Mouse (Mus musculus): ENCODE data around the gene Lsm4. TPM values are rescaled to one million over a fixed set of nuclear protein-coding genes. Genes with fewer than 3 reads are reported as not detected.

The Lsm4 gene
- polyA plus RNA-seq, 1 experiment from 2014 or later: 355 TPM

DNA sequence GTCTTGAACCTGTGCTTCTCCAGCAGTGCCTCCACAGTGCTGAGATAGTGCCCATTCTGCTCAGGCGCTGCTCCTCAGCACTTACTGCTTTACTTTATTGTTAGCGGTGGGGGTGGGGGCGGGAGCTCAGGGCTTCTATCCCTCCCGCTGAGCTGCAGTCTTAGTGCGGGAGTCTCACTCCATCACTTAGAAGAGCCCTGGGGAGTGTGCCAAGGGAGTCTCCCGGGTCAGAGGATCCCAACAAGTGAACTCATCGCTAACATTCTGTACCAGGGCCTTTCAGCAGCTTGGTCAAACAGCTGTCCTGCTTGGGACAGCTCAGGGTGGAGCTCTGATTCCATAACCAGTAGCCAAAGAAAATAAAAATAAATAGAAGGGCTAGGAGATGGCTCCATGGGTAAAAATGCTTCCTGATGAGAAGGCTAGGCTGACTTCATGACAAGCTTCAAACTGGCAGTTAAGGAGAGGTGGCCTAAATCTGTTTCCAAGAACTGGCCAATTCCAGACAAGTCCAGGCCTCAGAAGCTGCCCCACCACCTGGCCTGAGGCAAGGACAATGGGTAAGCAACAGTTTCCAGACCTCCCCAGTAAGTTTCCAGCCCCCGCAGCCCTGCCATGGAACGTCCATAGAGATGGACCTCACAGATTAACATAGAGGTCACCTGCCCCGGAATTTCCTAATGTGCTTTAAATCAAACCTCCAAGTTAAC lies 1.3 kb upstream of the Lsm4 start:
- peak overlapping the region; percentile 98 for H3K27ac ChIP-seq (replicated peaks)
- H3K4me3 ChIP-seq: no peak overlapping the region; the same call in 1 of the 2 replicates
- peaks cover 26% of the 10 kb centered on the region for H3K4me1 ChIP-seq
- no peak for DNase-seq (ENCODE audit: low spot score)
- peaks cover 7% of the 10 kb centered on the region; the same call in 1 of the 2 replicates for H3K9me3 ChIP-seq (replicated peaks)
- WGBS: 54% methylated on average over 10 of the region's 10 CpGs
- H3K36me3 ChIP-seq: peaks cover 9% of the 10 kb centered on the region
- no peaks in the 10 kb centered on the region for H3K27me3 ChIP-seq (ENCODE audit: low read depth, poor library complexity, severe bottlenecking)

DNA sequence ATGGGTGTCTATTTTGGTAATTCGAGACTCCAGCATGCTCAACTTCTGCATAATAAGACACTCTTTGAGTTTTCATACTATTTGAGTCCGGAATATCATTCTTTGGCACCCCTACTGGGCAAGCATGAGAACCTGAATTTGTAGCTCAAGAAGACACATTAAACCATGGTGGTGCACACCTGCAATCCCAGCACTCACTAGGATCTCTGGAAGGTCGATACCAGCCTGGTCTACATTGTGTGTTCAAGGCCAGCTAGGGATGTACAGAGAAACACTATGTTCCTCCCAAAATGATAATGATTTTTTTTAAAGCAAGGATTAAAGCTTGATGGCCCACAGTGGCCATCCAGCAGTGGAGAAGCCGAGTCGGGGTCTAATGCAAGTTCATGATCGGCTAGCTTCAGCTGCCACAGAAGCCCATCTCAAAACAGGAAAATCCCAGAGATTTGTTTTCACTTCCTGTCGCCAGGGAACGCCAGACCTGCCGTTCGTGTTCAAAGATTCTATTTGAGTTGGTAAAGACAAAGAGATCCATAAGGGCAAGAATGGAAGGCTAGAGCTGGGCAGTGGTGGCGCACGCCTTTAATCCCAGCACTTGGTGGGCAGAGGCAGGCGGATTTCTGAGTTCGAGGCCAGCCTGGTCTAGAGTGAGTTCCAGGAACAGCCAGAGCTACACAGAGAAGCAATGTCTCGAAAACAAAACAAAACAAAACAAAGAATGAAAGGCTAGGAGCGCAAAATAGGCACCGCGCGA lies 546 bp upstream of the Lsm4 start:
- H3K27ac ChIP-seq (replicated peaks): peak overlapping the region; percentile 98
- 41% methylated on average over 19 of the region's 19 CpGs for WGBS
- H3K4me1 ChIP-seq: peaks cover 23% of the 10 kb centered on the region
- H3K27me3 ChIP-seq (ENCODE audit: low read depth, poor library complexity, severe bottlenecking): no peaks in the 10 kb centered on the region
- peaks cover 7% of the 10 kb centered on the region; the same call in 1 of the 2 replicates for H3K9me3 ChIP-seq (replicated peaks)
- no peak for DNase-seq (ENCODE audit: low spot score)
- H3K4me3 ChIP-seq: peak overlapping the region; percentile 74
- peaks cover 15% of the 10 kb centered on the region for H3K36me3 ChIP-seq

DNA sequence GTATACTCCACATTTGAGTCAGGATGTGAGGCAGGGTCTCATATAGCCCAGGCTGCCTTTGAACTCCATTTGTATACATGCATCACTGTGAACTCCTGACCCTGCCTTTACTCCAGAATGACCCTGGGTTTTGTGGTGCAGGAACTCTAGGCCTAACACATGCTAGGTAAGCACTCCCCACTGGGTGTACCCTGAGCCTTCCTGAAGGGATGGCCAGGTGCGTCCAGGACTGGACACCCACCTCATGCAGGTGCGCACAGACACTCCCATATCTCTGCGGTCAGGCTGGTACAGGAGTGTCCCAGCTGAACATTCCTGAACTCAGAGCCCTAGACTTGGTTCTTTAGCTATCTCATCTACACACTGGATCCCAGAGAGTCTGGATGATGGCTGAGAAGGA lies 1.1 kb downstream of the Lsm4 start:
- H3K4me3 ChIP-seq: peak overlapping the region; percentile 74
- H3K27me3 ChIP-seq (ENCODE audit: low read depth, poor library complexity, severe bottlenecking): no peaks in the 10 kb centered on the region
- peaks cover 23% of the 10 kb centered on the region for H3K4me1 ChIP-seq
- H3K36me3 ChIP-seq: peaks cover 31% of the 10 kb centered on the region
- 88% methylated on average over 3 of the region's 3 CpGs for WGBS
- no peaks in the 10 kb centered on the region for H3K9me3 ChIP-seq (replicated peaks)
- no peak for DNase-seq (ENCODE audit: low spot score)
- H3K27ac ChIP-seq (replicated peaks): peak overlapping the region; percentile 98

DNA sequence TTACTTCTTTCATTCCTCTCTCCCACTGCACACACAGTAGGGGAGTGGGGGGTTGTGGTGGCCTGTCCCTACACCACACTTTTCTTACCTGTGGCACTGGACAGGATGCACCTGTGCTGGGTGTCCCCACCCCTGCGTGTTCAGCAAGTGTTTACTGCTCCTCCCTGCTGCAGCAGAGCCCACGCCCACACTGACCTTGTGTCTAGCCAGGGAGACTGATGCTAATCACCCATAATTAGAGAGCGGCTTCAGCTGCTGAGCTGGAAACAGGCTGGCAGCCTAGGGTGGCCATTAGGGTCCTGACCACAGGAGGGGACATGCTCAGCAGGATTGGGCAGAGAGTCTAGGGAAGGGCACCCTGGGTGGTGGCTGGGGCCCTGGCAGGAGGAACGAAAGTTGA lies 1.7 kb downstream of the Lsm4 start:
- peaks cover 23% of the 10 kb centered on the region for H3K4me1 ChIP-seq
- WGBS: 80% methylated on average over 4 of the region's 4 CpGs
- H3K36me3 ChIP-seq: peaks cover 37% of the 10 kb centered on the region
- H3K4me3 ChIP-seq: peak overlapping the region; percentile 74; the same call in 1 of the 2 replicates
- no peaks in the 10 kb centered on the region for H3K27me3 ChIP-seq (ENCODE audit: low read depth, poor library complexity, severe bottlenecking)
- no peak for DNase-seq (ENCODE audit: low spot score)
- no peaks in the 10 kb centered on the region for H3K9me3 ChIP-seq (replicated peaks)
- peak overlapping the region; percentile 98; the same call in 1 of the 2 replicates for H3K27ac ChIP-seq (replicated peaks)

DNA sequence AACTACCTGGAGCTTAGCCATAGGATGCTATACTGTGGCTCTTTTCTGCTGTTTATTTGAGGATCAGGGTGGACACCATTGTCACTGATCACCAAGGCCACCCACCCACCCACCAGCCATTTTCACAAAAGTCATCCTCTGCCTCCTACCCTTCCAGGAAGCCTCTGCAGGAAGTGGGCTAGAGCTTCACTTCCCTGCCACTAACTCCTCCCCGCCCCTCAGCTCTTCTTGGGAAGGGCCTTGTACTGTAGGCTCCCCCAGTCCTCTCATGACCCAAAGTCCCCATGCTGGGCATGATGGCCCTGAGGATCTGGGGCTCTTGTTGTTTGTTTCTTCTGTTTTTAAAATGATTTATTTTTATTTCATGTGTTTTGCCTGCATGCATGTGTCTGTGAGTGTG lies 2.3 kb downstream of the Lsm4 start:
- Histone ChIP-seq H3K27ac (replicated peaks) (no peak overlapping the region), H3K4me3 (no peak overlapping the region), H3K27me3 (ENCODE audit: low read depth, poor library complexity, severe bottlenecking) (no peaks in the 10 kb centered on the region), H3K36me3 (peaks cover 43% of the 10 kb centered on the region), H3K4me1 (peaks cover 23% of the 10 kb centered on the region), H3K9me3 (replicated peaks) (no peaks in the 10 kb centered on the region)
- no peak for DNase-seq (ENCODE audit: low spot score)
- 91% methylated on average over 1 of the region's 1 CpGs for WGBS

DNA sequence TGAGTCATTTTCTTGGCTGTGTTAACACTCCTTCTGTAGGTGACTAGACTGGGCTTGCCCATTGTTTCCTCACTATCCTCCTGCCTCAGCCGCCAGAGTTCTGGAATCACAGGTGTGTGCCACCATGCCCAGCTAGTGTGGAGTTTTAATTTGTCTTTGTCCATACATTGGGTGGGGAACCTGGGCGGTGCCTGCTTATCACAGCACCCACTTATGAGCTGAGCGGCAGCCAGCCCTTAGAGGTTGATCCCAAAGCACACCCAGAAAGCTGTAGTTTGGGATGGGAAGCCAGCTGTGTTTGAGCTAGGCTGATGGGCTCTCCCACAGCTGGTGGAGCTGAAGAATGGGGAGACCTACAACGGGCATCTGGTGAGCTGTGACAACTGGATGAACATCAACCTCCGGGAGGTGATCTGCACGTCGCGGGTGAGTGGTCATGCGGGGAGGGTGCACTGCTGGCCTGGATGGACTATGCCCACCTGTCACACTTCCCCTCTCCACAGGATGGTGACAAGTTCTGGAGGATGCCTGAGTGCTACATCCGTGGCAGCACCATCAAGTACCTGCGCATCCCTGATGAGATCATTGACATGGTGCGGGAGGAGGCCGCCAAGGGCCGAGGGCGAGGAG lies 4.5 kb downstream of the Lsm4 start:
- H3K9me3 ChIP-seq (replicated peaks): no peaks in the 10 kb centered on the region
- H3K27ac ChIP-seq (replicated peaks): no peak overlapping the region
- 92% methylated on average over 15 of the region's 15 CpGs for WGBS

DNA sequence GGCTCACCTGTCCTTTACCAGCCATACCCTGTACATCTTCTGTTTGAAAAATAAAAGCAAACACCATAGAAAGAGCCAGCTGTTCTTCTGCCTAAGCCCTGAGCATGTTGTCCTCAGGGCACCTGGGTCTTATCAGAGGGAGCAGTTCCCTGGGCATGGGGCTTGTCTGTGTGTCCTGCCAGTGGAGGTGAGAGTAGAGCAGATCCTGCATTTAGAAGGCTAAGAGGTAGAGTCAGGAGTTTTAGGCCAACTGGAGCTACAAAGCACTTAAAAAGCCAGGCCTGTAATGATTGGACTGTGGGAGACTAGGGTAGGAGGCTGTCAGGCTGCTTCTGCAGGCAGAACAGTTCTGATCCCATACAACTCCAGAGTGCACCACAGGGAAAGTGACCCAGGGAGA lies 5.6 kb downstream of the Lsm4 start:
- Histone ChIP-seq H3K27me3 (ENCODE audit: low read depth, poor library complexity, severe bottlenecking) (no peaks in the 10 kb centered on the region), H3K36me3 (peaks cover 45% of the 10 kb centered on the region), H3K27ac (replicated peaks) (no peak overlapping the region), H3K4me1 (peaks cover 28% of the 10 kb centered on the region), H3K4me3 (no peak overlapping the region), H3K9me3 (replicated peaks) (no peaks in the 10 kb centered on the region)
- DNase-seq (ENCODE audit: low spot score): no peak

More for the DNA sequence above, 4.5 kb downstream of the Lsm4 start:
- Histone ChIP-seq H3K27me3 (ENCODE audit: low read depth, poor library complexity, severe bottlenecking) (no peaks in the 10 kb centered on the region), H3K4me3 (no peak overlapping the region), H3K36me3 (peaks cover 45% of the 10 kb centered on the region), H3K4me1 (peaks cover 30% of the 10 kb centered on the region)
- DNase-seq (ENCODE audit: low spot score): no peak

DNA sequence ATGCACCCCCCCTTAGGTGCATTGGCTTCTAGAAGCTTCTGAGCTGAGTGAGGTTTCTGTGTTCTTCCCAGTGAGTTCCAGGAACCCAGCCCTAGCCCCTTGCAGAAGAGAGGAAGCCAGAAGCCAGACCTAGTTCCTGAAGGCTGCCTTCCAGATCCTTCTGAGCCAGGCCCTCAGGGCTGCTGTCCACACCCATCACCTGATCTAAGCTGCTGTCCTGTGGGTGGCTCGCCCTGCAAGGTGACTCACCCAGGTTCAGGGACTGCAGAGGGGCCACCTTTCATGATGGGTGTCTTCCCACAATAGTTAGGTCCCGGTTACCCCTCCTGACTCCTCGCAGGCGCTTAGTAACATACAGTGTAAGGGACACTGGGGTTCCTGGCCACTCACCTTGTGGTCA lies 6.4 kb downstream of the Lsm4 start:
- DNase-seq (ENCODE audit: low spot score): no peak
- Histone ChIP-seq H3K27ac (replicated peaks) (no peak overlapping the region), H3K36me3 (peaks cover 45% of the 10 kb centered on the region), H3K9me3 (replicated peaks) (no peaks in the 10 kb centered on the region), H3K4me1 (peaks cover 24% of the 10 kb centered on the region), H3K4me3 (no peak overlapping the region), H3K27me3 (ENCODE audit: low read depth, poor library complexity, severe bottlenecking) (no peaks in the 10 kb centered on the region)
- 90% methylated on average over 4 of the region's 4 CpGs for WGBS

DNA sequence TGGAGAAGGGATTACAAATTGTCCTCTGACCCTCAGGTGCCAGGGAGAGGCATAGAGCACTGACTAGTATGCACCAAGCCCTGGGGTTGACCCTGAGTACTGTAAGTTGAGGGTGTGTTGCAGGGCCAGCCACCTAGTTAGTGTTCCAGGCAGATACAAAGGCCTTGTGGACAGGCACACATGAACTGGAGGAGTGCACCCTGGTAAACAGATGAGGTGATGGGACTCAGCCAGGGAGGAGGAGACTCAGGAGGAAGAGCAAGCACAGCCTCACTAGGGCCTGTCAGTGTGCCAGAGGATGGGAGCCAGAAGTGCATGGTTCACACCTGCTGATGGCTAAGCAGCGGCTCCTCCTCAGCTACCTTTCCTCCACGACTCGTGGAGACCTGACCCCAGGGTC lies 7.0 kb downstream of the Lsm4 start:
- no peak overlapping the region for H3K27ac ChIP-seq (replicated peaks)
- H3K36me3 ChIP-seq: peaks cover 45% of the 10 kb centered on the region
- WGBS: 91% methylated on average over 3 of the region's 3 CpGs
- no peaks in the 10 kb centered on the region for H3K9me3 ChIP-seq (replicated peaks)
- no peak overlapping the region for H3K4me3 ChIP-seq
- peaks cover 19% of the 10 kb centered on the region for H3K4me1 ChIP-seq
- no peak for DNase-seq (ENCODE audit: low spot score)
- H3K27me3 ChIP-seq (ENCODE audit: low read depth, poor library complexity, severe bottlenecking): no peaks in the 10 kb centered on the region

DNA sequence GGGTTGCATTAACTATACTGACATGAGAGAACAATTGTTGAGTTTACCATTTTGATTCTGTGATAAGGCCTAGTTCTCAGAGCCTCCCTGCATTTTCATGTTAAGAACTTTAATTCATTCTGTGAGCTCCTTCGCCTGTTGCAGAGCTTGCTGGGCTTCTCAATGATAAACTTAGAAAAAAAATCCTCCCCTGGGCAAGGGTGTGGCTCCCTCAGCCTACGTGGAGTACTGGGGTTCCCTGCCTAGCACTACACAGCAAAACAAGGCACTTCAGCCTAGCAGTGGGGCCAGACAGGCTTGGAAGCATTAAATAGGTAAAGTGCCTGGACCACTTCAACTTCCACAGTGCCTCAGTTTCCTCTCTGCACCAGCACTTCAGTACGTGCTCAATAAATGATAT lies 8.4 kb downstream of the Lsm4 start:
- Histone ChIP-seq H3K36me3 (peaks cover 39% of the 10 kb centered on the region), H3K9me3 (replicated peaks) (no peaks in the 10 kb centered on the region), H3K4me1 (peaks cover 18% of the 10 kb centered on the region), H3K4me3 (no peak overlapping the region), H3K27ac (replicated peaks) (no peak overlapping the region), H3K27me3 (ENCODE audit: low read depth, poor library complexity, severe bottlenecking) (no peaks in the 10 kb centered on the region)
- WGBS: 84% methylated on average over 3 of the region's 3 CpGs
- DNase-seq (ENCODE audit: low spot score): no peak

DNA sequence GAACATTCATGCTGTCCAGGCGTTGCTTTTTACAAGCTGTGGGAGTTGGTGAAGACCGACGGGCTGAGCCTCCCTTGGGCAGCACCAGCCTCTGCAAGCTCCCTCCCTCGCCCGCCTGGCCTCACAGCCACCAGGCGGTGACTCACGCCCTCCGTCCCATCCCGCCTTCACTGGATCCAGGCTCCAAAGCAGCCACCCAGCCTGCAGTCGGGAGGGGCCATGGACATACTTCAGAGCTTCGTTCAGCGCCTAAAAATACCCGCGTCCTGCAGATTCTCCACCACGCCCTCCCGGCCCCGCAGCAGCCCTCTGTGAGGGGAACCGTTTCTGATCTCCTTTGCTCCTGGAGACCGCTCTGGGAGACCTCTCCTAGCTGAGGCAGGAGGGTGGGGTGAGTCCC lies 9.1 kb downstream of the Lsm4 start:
- Histone ChIP-seq H3K36me3 (peaks cover 33% of the 10 kb centered on the region), H3K27me3 (ENCODE audit: low read depth, poor library complexity, severe bottlenecking) (no peaks in the 10 kb centered on the region), H3K4me1 (peaks cover 18% of the 10 kb centered on the region), H3K9me3 (replicated peaks) (no peaks in the 10 kb centered on the region), H3K4me3 (peak overlapping the region; percentile 25), H3K27ac (replicated peaks) (peak overlapping the region; percentile 66)
- no peak for DNase-seq (ENCODE audit: low spot score)
- WGBS: 10% methylated on average over 19 of the region's 19 CpGs

DNA sequence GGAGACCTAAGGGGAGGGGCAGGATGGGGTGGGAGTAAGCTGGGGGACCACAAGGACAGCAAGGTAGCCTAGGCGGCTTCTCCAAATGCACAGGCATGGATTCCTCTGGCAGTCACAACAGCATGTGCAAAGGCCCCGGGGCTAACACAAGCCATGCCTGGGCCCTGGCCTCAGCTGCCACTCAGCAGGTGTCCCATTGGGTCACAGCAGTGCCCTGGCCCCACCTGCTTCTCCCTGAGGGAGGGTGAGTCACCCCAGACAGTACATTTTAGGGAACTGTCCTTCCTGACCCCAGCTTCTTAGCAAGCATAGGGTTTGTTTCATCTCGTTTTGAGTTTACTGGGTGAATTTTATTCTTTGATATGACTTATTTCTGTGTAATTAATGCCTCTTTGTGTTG lies 9.6 kb downstream of the Lsm4 start:
- peak overlapping the region; percentile 66 for H3K27ac ChIP-seq (replicated peaks)
- DNase-seq (ENCODE audit: low spot score): no peak

DNA sequence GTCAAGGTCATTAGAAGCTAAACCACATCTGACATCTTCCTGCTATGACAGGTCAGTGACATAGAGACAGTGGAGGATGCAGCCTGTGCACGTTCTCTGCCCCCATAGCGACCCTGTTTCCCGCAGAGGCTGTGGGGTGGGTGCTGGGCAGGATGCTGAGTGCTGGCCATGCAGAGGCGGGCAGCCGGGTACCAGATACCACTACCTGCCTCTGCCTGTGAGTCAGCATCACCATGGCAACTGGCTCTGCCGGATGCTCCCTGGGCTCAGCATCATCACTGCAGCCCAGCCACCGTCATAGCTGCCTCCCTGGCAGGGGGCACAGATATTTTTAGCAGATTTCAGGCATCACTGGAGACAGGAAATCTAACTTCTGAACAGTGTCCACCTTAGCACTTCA lies 11.2 kb downstream of the Lsm4 start:
- WGBS: 52% methylated on average over 7 of the region's 7 CpGs
- Histone ChIP-seq H3K4me3 (no peak overlapping the region), H3K4me1 (peaks cover 20% of the 10 kb centered on the region), H3K27me3 (ENCODE audit: low read depth, poor library complexity, severe bottlenecking) (no peaks in the 10 kb centered on the region), H3K27ac (replicated peaks) (no peak overlapping the region), H3K9me3 (replicated peaks) (no peaks in the 10 kb centered on the region), H3K36me3 (peaks cover 17% of the 10 kb centered on the region)
- no peak for DNase-seq (ENCODE audit: low spot score)

More for the DNA sequence above, 9.6 kb downstream of the Lsm4 start:
- H3K27me3 ChIP-seq (ENCODE audit: low read depth, poor library complexity, severe bottlenecking): no peaks in the 10 kb centered on the region
- H3K9me3 ChIP-seq (replicated peaks): no peaks in the 10 kb centered on the region
- H3K4me1 ChIP-seq: peaks cover 18% of the 10 kb centered on the region
- H3K4me3 ChIP-seq: peak overlapping the region; percentile 25
- peaks cover 28% of the 10 kb centered on the region for H3K36me3 ChIP-seq
- 70% methylated on average over 3 of the region's 3 CpGs for WGBS
